Mouse (Mus musculus) lung, embryonic 14.5 days (tissue): ENCODE data around the gene Glb1. TPM values are rescaled to one million over a fixed set of nuclear protein-coding genes. Genes with fewer than 3 reads are reported as not detected.

Experiments used
- ATAC-seq: fragments of 200-750 bp; cut with Nextera tagmentation; 2 replicates; pipeline ENCODE4 v1.8.0; 2017; ENCODE audit warnings: mild to moderate bottlenecking, moderate TSS enrichment, moderate library complexity; ENCODE audit not compliant: insufficient read depth
- DNase-seq: peaks from one replicate; pipeline ENCODE4 v3.0.0-alpha.2; 2015
- H3K27ac ChIP-seq: fragments of 300-500 bp; sonication (generic); 2 replicates; pipeline ENCODE4 v1.5.1; 2014; ENCODE audit warnings: low read depth, mild to moderate bottlenecking, moderate library complexity
- H3K27me3 ChIP-seq: fragments of 300-500 bp; sonication (generic); 2 replicates; pipeline ENCODE4 v1.6.1; 2014; ENCODE audit warnings: low read length, control low read depth; ENCODE audit not compliant: insufficient read depth
- H3K36me3 ChIP-seq: fragments of 300-500 bp; sonication (generic); 2 replicates; pipeline ENCODE4 v1.6.1; 2014; ENCODE audit warnings: control low read depth; ENCODE audit not compliant: insufficient read depth
- H3K4me1 ChIP-seq: fragments of 300-500 bp; sonication (generic); 2 replicates; pipeline ENCODE4 v1.6.1; 2014; ENCODE audit warnings: antibody characterized with exemption, control low read depth; ENCODE audit not compliant: insufficient read depth
- H3K4me2 ChIP-seq: fragments of 300-500 bp; sonication (generic); 2 replicates; pipeline ENCODE4 v1.6.1; 2014; ENCODE audit warnings: mild to moderate bottlenecking
- H3K4me3 ChIP-seq: fragments of 300-500 bp; sonication (generic); 2 replicates; pipeline ENCODE4 v1.5.1; 2014; ENCODE audit warnings: low read depth, low read length
- H3K9ac ChIP-seq: fragments of 300-500 bp; sonication (generic); 2 replicates; pipeline ENCODE4 v1.6.1; 2014
- H3K9me3 ChIP-seq: fragments of 300-500 bp; sonication (generic); 2 replicates; pipeline ENCODE4 v1.6.1; 2016; ENCODE audit warnings: low read depth, low read length, control low read depth
- CTCF ChIP-seq: IDR thresholded peaks from 2 replicates; pipeline ENCODE4 v1.5.1; 2016; ENCODE audit warnings: antibody characterized with exemption, low read depth
- WGBS: fragments of 180-500 bp; shearing (Covaris S2); extraction: QIAGEN DNeasy Blood & Tissue Kit; methylation state at CpG from one replicate; pipeline ENCODE4 v1.1.7; 2014; 5-methylcytosine and 5-hydroxymethylcytosine counted together
- polyA plus RNA-seq: library from polyadenylated mRNA; unstranded; fragments of >200 nt; fragmentation: Nextera tagmentation; extraction: Ambion mirVana; gene quantifications from 2 replicates; pipeline ENCODE4 v1.2.1, GENCODE M21; 2014

Gene Glb1
- polyA plus RNA-seq, 1 experiment from 2014 or later = 41.9 TPM

DNA sequence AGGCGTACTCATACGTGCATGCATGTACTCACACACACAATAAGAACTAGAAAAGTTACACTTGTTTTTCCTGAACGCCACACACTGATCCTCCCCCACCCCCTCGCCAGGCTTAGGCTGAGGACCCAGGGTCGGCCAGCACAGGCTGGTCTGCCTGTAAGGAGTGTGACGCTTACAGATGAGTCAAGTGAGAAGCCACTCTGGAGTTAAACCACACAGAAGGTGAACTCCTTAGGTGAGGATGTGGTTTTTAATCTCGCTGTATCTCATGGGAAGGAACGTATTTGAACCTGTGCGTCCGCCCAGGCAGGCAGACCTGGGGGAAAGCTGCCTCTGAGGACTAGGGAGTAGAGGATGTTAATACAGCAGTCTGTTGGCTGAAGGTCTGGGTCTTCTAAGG, 39.7 kb downstream of the Glb1 start:
- 73% methylated on average over 10 of the region's 10 CpGs for WGBS
- no peak overlapping the region for H3K9ac ChIP-seq
- no peaks in the 10 kb centered on the region for H3K4me1 ChIP-seq
- H3K9me3 ChIP-seq = no peaks in the 10 kb centered on the region
- no peak overlapping the region for H3K4me2 ChIP-seq
- H3K4me3 ChIP-seq = no peak overlapping the region
- H3K27me3 ChIP-seq = no peaks in the 10 kb centered on the region
- TF ChIP-seq CTCF = no peak
- DNase-seq (no peak), ATAC-seq (no peak)
- peaks cover 2% of the 10 kb centered on the region; the same call in 1 of the 2 replicates for H3K36me3 ChIP-seq
- no peak overlapping the region for H3K27ac ChIP-seq

DNA sequence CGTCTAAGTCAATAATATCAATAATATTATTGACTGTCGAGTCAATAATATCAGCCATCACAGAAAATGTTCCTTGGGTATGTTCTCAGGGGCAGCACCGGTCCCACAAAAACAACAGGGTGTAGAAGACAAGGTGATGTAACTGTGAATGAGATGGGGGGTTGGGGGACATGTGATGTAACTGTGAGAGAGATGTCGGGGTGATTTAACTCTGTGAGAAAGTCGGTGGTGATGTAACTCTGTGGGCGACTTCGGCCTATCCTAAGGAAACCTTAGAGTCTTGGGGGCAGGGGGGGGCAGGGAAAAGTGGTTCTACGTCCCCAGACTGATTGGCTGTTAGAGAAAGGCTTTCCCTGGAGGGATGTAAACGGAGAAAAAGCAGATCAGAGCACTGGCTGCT, 41.3 kb downstream of the Glb1 start:
- ATAC-seq (no peak), DNase-seq (no peak)
- no peaks in the 10 kb centered on the region for H3K27me3 ChIP-seq
- 83% methylated on average over 9 of the region's 9 CpGs for WGBS
- no peak overlapping the region for H3K4me3 ChIP-seq
- no peak overlapping the region for H3K27ac ChIP-seq
- H3K4me1 ChIP-seq = no peaks in the 10 kb centered on the region
- no peak overlapping the region for H3K9ac ChIP-seq
- no peaks in the 10 kb centered on the region for H3K9me3 ChIP-seq
- no peak overlapping the region for H3K4me2 ChIP-seq
- TF ChIP-seq CTCF = no peak
- H3K36me3 ChIP-seq = peaks cover 2% of the 10 kb centered on the region; the same call in 1 of the 2 replicates

DNA sequence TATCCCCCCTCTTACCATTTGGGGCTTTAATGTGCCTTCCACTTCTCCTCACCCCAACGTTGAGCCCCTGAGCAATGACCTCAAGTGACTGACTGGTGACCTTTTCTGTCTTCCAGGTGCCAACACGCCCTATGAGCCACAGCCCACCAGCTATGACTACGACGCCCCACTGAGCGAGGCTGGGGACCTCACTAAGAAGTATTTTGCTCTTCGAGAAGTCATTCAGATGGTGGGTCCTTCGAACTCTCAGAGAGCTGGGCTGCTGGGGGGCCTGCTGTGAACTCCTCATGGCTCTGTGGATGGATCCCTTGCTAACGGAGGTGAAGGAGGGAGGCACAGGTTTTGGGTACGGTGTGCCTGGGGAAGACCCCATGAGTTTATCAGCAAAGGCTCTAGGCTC, 42.0 kb downstream of the Glb1 start:
- H3K27ac ChIP-seq = no peak overlapping the region
- no peak for DNase-seq

GRCm38 (mm10) chr9:114443351-114443750, 42.5 kb downstream of the Glb1 start:
- DNase-seq (no peak), ATAC-seq (no peak)
- Histone ChIP-seq H3K9ac (no peak overlapping the region), H3K4me1 (no peaks in the 10 kb centered on the region), H3K36me3 (peaks cover 2% of the 10 kb centered on the region; the same call in 1 of the 2 replicates), H3K27ac (no peak overlapping the region), H3K4me2 (no peak overlapping the region), H3K27me3 (no peaks in the 10 kb centered on the region), H3K9me3 (no peaks in the 10 kb centered on the region), H3K4me3 (no peak overlapping the region)
- no peak for TF ChIP-seq CTCF
- 88% methylated on average over 8 of the region's 8 CpGs for WGBS

More for the DNA sequence above, 42.0 kb downstream of the Glb1 start:
- Histone ChIP-seq H3K4me1 (no peaks in the 10 kb centered on the region), H3K9me3 (no peaks in the 10 kb centered on the region), H3K4me2 (no peak overlapping the region), H3K4me3 (no peak overlapping the region), H3K27me3 (no peaks in the 10 kb centered on the region), H3K9ac (no peak overlapping the region), H3K36me3 (peaks cover 2% of the 10 kb centered on the region; the same call in 1 of the 2 replicates)
- no peak; the same call in 1 of the 2 replicates for ATAC-seq
- no peak for TF ChIP-seq CTCF
- 82% methylated on average over 9 of the region's 9 CpGs for WGBS

- DNase-seq = no peak
- Histone ChIP-seq H3K27ac (no peak overlapping the region), H3K36me3 (0 out of 2 replicates have a peak, but pooled peaks cover 2% of the 10 kb centered on the region), H3K4me3 (no peak overlapping the region), H3K27me3 (no peaks in the 10 kb centered on the region), H3K9ac (no peak overlapping the region), H3K4me2 (no peak overlapping the region), H3K9me3 (no peaks in the 10 kb centered on the region), H3K4me1 (no peaks in the 10 kb centered on the region)
- no peak for ATAC-seq
- WGBS = 84% methylated on average over 8 of the region's 8 CpGs
- no peak for TF ChIP-seq CTCF
These were observed 46.0 kb downstream of the Glb1 start for GRCm38 (mm10) chr9:114446887-114447286.

DNA sequence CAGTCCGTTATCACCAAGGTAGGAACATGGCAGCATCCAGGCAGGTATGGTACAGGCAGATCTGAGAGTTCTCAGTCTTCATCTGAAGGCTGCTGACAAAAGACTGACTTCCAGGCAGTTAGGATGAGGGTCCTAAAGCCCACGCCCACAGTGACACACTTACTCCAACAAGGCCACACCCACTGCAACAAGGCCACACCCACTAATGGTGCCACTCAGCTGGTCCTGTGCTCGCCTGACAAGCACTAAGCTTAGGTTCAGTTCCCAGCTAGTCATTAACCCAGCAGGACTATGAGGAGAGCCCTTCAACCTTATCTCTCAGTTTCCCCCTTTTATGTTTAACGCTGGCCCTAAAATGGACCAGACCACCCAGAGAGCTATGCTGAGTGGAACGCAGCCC, 47.8 kb downstream of the Glb1 start:
- DNase-seq = no peak
- Histone ChIP-seq H3K9me3 (no peaks in the 10 kb centered on the region), H3K36me3 (0 out of 2 replicates have a peak, but pooled peaks cover 2% of the 10 kb centered on the region), H3K9ac (no peak overlapping the region), H3K4me1 (no peaks in the 10 kb centered on the region), H3K4me3 (no peak overlapping the region), H3K27me3 (no peaks in the 10 kb centered on the region), H3K4me2 (no peak overlapping the region), H3K27ac (no peak overlapping the region)
- TF ChIP-seq CTCF = no peak
- 66% methylated on average over 5 of the region's 5 CpGs for WGBS
- no peak for ATAC-seq

DNA sequence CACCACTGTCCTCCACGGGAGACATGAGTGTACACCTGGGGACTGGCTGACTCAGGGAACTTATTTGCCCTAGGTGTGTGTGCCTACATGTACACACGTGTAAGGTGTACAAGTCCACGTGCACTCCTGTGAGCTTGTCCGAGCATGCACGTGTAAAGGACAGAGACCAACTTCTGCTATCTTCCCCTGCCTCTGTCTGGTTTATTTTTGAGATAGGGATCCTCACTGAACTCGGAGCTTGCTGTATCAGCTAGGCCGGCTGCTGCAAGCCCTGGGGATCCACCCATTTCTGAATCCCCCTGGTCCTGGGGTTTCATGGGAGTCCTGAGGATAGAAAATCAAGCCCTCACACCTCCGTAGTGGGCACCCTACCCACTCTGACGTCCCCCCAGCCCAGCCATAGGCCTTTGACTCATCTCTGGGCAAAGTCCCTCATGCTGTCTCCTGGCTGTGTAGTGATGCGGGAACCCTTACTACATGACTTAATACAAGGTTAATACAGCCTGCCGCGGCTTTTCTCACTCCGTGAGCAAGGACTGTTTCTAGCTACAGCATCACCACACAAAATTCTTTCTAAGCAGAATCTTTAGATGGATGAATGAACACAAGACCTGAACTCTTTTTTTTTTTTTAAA, 48.4 kb downstream of the Glb1 start:
- Histone ChIP-seq H3K36me3 (0 out of 2 replicates have a peak, but pooled peaks cover 2% of the 10 kb centered on the region), H3K9me3 (no peaks in the 10 kb centered on the region), H3K27ac (no peak overlapping the region), H3K4me3 (no peak overlapping the region), H3K4me1 (no peaks in the 10 kb centered on the region), H3K27me3 (no peaks in the 10 kb centered on the region), H3K9ac (no peak overlapping the region), H3K4me2 (no peak overlapping the region)
- WGBS = 71% methylated on average over 13 of the region's 13 CpGs
- ATAC-seq = no peak
- DNase-seq = no peak
- no peak for TF ChIP-seq CTCF

DNA sequence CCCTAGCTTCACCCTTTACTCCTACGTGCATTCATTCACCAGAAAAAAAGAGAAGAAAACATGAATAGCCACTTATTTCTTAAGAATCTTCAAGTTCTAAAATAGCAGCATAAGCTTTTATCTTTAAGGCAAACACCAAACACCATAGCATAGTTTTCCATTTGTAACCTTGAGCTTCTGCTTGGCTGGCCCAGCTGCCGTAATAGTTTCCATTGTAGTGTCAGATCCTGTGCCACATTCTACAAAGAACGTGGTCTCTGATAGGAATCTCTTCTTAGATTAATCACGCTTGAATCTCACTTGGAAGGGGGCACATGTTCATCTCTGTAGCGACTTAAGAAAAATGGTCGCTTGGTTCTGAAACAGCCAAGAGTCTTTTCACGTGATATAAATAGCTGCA, 50.7 kb downstream of the Glb1 start:
- Histone ChIP-seq H3K4me3 (no peak overlapping the region), H3K9me3 (no peaks in the 10 kb centered on the region), H3K27me3 (no peaks in the 10 kb centered on the region), H3K36me3 (no peaks in the 10 kb centered on the region), H3K4me1 (no peaks in the 10 kb centered on the region), H3K4me2 (no peak overlapping the region), H3K27ac (no peak overlapping the region), H3K9ac (no peak overlapping the region)
- ATAC-seq (no peak), DNase-seq (no peak)
- 76% methylated on average over 7 of the region's 7 CpGs for WGBS
- no peak for TF ChIP-seq CTCF
